Mouse (Mus musculus): Measurements from ENCODE around the gene Chpf2. TPM values are rescaled to one million over a fixed set of nuclear protein-coding genes. Genes with fewer than 3 reads are reported as not detected.
A peak's percentile ranks its signal among the peaks of the same experiment; 100 is the strongest.

Gene Chpf2
- total RNA-seq, 2 experiments from 2014 or later, result 64.3 to 73.2 TPM

GRCm38 (mm10) chr5:24589511-24590500, 3.3 kb downstream of the Chpf2 start:
- peak in 1 of 2 experiments; percentile 8 for DNase-seq (ENCODE audit: low spot score in 2 of 2)

- no peak for DNase-seq (ENCODE audit: low spot score in 2 of 2)
These were observed 4.8 kb downstream of the Chpf2 start for GRCm38 (mm10) chr5:24591268-24591721.

GRCm38 (mm10) chr5:24591796-24592470, 5.4 kb downstream of the Chpf2 start:
- DNase-seq (ENCODE audit: low spot score in 2 of 2), result peak in 1 of 2 experiments; percentile 20

- peak in 1 of 2 experiments; percentile 9 for DNase-seq (ENCODE audit: low spot score in 2 of 2)
These were observed 6.1 kb downstream of the Chpf2 start for GRCm38 (mm10) chr5:24592471-24593160.

GRCm38 (mm10) chr5:24593230-24593629, 6.7 kb downstream of the Chpf2 start:
- no peak for DNase-seq (ENCODE audit: low spot score in 2 of 2)

GRCm38 (mm10) chr5:24593928-24594327, 7.4 kb downstream of the Chpf2 start:
- no peak for DNase-seq (ENCODE audit: low spot score in 2 of 2)

GRCm38 (mm10) chr5:24594346-24594745, 7.8 kb downstream of the Chpf2 start:
- DNase-seq (ENCODE audit: low spot score in 2 of 2), result no peak

GRCm38 (mm10) chr5:24595261-24595660, 8.7 kb downstream of the Chpf2 start:
- no peak for DNase-seq (ENCODE audit: low spot score in 2 of 2)

GRCm38 (mm10) chr5:24595786-24596380, 9.3 kb downstream of the Chpf2 start:
- peak in 1 of 2 experiments; percentile 28 for DNase-seq (ENCODE audit: low spot score in 2 of 2)

- DNase-seq (ENCODE audit: low spot score in 2 of 2), result peak; percentile 73 to 83
These were observed 10.1 kb downstream of the Chpf2 start for GRCm38 (mm10) chr5:24596519-24597171.

GRCm38 (mm10) chr5:24597221-24597728, 10.7 kb downstream of the Chpf2 start:
- DNase-seq (ENCODE audit: low spot score in 2 of 2), result peak; percentile 79 to 88

- no peak for DNase-seq (ENCODE audit: low spot score in 2 of 2)
These were observed 11.5 kb downstream of the Chpf2 start for GRCm38 (mm10) chr5:24597901-24598569.

GRCm38 (mm10) chr5:24598570-24599006, 12.0 kb downstream of the Chpf2 start:
- DNase-seq (ENCODE audit: low spot score in 2 of 2), result no peak

GRCm38 (mm10) chr5:24599137-24599536, 12.6 kb downstream of the Chpf2 start:
- DNase-seq (ENCODE audit: low spot score in 2 of 2), result no peak

GRCm38 (mm10) chr5:24600236-24600635, 13.7 kb downstream of the Chpf2 start:
- no peak for DNase-seq (ENCODE audit: low spot score in 2 of 2)

GRCm38 (mm10) chr5:24601071-24601835, 14.7 kb downstream of the Chpf2 start:
- no peak for DNase-seq (ENCODE audit: low spot score in 2 of 2)

GRCm38 (mm10) chr5:24601911-24602750, 15.6 kb downstream of the Chpf2 start:
- DNase-seq (ENCODE audit: low spot score in 2 of 2), result no peak

Measured in layer of hippocampus, postnatal 14 days (tissue).